Mouse (Mus musculus): ENCODE results near the gene Spock1.

Spock1 gene

DNA sequence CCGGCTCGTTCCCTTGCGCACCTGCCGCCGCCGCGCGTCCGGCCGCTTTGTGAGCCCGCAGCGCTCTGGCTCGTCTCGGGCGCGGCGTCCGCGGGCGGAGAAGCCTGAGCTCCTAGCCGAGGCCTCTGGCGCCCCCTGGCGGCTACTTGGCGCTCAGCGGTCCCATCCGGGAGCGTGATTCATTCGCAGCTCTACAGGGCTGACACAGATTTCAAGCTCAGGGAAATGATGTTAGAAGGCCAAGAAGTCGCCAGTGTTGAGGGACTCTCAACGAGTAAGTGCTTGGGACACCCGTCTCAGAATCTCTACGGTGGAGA is at the start of gene Spock1:
Gene Spock1 (minus strand): TSS at position 67 of the 317 bp plus-strand sequence.
- peak; percentile 93 for DNase-seq

DNA sequence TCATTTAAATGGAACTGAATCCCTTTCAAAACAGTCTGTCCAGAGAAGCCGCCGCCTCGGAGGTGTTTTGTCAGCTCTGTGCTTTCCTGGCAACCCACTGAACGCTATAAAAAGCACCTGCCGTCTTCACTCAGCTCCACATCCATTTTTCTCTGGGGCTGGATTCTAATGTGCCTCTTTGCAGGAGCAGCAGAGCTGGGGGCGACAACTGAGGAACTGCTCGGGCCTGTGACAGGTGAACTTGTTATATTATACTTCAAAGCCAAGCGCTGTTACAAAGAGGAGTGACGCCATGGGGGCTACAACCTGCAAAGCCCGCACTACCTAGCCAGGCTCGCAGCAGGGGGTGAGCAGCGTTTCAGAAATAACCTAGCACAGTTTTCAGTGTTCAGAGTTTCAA is 42.0 kb upstream of the Spock1 start:
- DNase-seq: no peak

DNA sequence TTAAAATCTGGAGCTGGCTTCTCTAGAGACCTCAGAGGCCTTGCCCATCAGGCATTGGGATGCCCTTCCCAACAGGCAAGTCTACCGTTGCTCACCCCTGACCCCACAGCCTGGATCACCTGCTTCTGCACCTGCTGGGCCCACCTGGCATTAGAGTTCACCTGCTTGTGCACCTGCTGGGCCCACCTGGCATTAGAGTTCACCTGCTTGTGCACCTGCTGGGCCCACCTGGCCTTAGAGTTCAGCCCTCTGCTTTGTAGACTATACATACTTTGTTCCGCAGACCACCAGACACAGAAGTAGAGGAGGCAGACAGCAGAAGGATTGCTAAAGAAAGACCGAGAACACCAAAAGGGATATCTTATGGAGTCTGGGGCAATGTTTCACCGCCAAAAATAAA is 41.4 kb upstream of the Spock1 start:
- DNase-seq: no peak

DNA sequence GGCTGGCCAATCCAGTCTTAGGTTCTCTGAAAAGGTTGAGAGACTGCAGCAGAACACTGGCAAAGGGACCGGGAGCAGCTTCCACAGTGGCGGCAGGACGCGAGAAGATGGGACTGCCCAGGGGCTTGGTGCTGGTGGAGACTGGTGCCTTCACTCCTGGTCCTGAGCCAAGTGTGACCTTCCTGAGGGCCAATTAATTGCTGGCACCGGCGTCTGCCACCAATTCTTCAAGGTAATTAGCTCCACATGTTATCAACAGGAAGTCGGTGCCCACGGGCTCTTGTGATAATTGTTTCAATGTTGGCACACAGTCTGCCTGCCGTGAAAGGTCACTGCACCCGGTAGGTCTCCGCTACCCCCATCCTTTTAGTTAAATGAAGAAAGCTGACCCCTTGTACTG is 37.1 kb upstream of the Spock1 start:
- peak; percentile 9 to 20 for DNase-seq

DNA sequence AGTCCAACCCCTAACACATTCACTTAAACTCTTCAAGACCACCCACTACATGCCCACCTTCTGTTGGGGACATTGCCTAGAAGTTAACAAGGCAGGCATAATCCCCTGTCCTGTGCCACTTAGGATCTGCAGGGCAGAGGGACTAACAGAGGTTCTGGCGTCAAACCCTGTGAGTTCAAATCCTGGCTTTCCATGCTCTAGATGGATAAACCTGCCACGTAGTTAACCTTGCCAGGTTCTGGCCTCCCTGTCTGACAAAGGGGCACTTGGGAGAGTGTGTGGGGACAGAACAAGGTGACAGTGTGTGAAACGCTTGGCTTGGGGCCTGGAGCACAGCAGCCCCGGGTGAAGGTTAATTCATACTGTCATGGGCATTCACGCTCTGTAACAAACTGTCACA is 36.3 kb upstream of the Spock1 start:
- no peak for DNase-seq

DNA sequence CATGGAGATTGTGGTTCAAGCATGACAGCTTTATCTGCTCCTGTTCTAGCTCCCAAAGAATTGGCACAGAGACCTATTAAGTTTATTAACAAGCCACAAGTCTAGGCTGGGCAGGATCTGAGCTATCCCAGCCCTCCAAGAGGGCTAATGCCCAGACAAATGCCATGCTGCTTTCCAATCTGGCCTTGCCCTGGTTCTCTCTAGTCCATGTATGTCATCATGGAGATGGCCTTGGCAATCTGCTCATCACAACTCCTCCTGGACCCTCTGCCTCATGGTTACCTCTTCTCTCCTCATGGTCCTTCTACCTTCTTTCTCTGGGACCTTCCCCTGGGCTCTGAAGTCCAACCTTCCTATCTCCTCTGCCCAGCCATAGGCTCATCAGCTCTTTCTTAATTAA is 35.8 kb upstream of the Spock1 start:
- DNase-seq: no peak

DNA sequence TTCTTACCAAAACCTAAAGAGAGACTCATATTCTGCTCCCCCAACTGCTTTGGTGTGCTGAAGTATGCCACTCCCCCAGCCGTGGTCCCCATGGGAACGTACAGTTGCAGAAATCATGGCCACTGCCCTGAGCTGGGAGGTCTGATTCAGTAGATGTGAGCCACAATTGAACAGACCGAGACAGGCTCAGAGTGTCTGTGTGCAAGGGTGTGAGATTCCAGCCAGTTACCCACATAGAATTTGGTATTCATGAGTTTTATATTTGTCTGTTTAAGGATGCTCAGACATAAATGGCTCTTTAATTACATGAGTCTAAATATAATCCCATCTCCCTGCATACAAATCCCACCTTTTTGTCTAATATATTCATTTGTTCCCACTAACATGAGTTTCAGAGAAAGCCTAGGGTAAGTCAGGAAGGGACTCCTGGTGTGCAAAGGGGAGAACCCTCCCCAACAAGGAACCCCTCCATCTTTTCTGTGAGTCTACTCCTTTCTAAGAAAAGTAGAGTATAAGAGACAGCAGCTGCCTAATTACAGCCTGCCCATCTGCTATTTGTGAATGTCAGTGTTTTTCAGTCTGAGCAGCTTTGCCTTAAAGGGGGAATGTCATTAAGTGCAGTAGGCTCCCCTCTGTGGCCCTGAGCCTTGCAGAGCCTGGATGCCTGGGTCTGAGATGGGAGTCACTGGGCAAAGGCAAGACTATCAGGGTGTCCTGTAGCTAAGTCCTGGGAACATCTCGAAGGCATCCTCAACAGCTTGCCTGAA is 29.5 kb upstream of the Spock1 start:
- DNase-seq: no peak

DNA sequence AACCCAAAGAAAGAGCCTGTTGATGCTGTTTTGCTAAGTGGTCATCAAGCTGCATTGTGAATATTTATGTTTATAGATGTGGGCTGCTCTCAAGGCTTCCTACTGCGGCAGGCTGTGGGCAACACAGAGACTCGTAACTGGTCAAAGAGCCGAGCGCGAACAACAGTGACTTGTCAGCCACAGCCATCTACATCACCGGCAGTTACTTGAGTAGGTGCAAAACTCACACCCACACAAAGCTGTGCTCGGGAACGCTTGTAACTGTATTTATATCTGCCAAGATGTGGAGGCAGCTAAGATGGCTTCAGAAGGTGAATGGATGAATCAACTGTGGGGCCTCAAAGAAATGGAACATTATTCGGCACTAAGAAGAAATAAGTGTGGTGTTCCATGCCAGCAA is 23.9 kb upstream of the Spock1 start:
- no peak for DNase-seq

DNA sequence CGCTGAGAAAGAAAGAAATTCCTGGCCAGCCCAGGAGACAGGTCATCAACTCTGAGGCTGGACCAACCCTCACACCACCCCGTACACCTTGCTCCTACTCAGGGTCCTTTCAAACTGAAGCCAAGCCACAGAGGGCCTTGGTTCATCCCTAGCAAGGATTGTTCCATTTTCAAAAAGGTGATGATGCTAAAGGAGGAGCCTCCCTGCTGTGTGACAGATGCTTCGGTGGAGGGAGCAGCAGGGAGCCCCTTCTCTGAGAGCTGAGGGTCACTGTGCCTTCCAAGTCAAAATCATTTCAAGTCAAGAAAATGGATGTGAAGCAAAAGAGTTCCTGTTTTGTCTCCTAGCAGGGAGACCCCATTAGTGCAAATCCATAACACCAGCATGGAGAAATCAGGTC is 23.2 kb upstream of the Spock1 start:
- DNase-seq: no peak

DNA sequence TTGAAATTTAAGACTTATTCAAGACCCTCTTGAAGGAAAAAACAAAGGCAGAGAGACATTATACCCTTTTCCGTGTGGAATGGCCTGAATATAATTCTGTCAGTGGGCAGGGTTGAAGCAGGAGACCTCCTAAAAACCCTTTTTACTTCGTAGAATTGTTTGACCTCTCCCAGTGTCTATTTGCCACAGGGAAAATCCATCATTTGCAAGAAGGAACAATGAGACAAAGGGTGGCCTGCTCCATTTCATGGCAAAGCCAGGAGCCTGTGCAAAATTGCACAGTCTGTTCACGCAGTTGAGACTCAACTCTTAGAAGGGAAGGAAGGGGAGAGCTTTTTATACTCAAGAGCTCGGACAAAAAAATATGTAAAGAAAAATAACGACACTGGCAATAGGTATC is 22.6 kb upstream of the Spock1 start:
- DNase-seq: no peak

DNA sequence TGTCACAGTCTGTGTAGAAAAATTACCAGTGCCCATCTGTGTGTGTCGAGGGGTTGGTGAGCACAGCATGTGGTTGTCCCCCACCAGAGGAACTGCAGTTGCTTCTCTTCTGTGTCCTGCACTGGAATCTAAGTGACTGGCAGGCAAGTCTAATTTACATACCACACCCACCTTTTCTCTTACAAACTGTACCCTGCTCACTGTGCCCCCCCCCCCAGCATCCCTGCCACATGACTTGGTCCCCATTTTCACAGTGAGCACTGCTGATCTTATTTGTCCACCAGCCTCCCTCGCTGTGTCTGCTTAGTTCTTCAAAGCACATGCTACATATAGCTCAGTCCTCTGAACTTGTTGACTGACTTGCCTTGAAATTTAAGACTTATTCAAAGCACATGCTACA is 22.2 kb upstream of the Spock1 start:
- DNase-seq: no peak

DNA sequence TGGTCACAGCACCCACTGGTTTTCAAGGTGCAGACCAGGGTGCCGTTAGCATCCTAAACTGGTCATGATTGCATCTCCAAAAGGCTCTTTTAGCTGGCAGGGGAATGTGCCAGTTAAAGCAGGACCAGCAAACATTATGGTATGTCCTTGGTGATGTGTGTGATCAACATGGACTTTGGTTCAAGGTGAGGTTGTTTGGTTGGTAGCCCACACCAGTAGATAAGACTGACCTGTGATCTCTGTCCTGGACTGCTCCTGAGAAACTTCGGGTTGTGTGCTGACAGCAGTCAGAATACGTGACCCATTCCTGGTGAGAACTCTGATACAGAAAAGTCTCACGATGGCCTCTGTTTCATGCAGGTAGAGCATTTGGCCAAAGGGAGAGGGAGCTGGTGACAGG is 11.8 kb upstream of the Spock1 start:
- DNase-seq: no peak

DNA sequence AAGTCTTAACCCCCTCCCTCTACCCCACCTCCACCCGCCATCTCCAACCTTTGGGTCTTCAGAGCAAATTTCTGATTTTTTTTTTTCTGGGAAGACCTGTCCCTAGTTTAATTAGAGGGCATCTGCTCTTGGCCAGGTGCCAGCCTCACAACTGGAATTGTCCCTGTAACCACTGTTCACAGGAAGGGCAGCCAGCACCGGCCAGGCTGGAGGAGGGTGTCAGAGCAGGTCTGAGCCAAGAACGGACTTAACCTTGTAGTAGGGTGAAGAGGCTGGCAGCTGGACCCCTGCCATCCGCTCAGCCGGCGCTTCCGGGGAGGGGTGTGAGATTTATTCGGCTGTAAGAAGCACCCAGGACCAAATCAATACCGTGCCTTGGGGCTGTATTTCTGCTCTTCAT is 3.0 kb upstream of the Spock1 start:
- peak; percentile 7 to 15 for DNase-seq

DNA sequence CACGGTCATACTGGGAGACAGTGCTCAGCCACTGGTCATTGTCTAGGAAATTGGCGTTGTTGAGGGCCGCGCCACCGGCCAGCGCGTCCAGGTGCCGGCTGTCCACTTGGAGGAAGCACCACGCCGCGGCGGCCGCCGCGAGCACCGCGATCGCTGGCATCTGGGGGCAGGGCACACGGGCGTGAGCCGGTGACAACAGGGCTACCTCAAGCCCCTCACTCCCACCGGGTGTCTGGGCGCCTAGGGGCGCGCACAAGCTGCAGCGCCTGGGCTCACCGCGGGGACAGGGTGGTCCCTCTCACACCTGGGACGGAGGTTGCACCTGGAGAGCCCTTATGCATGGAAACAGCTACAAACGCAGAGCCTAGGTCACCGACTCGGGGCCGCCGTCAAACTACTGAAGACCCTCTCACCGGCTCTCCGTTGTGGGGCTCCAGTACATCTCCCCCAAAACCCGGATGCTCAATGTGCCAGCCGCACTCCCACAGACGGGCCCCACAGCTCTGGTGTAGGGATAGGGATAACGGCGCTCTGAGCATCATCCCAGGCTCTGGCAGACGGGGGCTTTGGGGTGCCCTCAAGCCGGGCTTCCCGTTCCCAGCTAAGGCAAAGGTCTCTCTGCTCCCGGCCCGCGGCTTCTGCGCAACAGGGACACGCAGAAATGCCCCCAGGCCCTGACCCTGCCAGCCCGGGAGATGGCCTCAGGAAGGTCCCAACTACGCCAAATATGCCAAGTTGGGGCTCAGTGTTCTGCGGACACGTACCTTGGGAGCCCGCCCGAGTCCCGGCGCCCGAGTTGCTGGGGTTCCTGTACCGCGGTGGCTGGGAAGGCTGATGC is 485 bp downstream of the Spock1 start:
- peak; percentile 4 to 11 for DNase-seq

DNA sequence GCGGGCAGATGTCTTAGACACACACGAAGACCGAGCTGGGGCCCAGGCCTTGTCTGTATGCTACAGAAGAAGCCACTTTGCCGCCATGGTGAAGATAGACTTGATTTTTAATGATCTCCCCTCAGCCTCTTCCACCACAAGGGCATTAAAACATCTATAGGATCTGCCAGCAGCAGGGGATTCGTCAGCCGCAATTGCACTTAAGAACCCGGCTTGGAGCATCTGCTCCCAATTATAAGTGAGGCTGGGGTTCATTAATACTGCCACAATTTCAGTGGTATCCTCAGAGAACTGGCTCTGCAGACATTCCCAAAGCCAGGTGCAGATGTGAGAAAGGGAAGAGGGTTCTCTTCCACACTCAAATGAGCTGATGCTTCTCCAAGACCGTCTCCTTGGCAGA is 13.5 kb downstream of the Spock1 start:
- no peak for DNase-seq

DNA sequence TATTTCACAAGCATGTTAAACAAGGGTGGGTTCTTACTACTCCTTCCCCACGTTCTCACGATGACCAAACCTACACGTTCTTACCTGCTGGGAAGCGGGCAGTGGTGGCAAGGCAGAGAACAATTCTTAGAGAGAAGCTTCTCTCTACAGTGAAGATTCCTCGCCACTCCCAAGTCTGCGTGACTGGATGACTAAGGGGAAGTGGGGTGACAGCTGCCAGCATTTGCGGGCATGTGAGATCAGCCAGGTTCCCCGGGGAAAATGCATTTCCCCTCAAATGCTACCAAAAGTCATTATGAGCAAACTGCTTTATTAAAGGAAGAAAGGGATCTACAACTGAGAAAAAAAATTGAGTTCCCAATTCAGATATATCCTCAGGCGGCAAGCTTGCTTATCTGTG is 18.4 kb downstream of the Spock1 start:
- DNase-seq: no peak

DNA sequence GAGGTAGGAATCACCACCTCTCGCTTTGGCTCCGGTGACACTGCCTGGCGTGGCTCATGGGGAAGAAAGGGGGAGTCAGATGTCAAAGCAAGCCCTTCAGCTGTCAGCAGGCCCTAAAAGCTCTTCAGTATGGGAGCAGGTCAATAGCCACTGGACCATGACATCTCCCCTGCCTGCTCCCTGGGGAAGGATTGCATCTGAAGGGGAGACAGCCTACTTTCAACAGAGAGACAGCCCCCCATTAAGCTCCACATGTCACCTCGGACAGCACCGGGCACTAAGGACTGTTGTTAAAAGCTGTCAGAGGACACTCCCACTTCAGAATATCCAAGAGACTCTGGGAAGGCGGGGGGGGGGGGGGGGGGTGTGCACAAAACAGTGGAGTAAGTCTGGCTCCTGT is 19.1 kb downstream of the Spock1 start:
- DNase-seq: peak in 1 of 2 experiments; percentile 4

DNA sequence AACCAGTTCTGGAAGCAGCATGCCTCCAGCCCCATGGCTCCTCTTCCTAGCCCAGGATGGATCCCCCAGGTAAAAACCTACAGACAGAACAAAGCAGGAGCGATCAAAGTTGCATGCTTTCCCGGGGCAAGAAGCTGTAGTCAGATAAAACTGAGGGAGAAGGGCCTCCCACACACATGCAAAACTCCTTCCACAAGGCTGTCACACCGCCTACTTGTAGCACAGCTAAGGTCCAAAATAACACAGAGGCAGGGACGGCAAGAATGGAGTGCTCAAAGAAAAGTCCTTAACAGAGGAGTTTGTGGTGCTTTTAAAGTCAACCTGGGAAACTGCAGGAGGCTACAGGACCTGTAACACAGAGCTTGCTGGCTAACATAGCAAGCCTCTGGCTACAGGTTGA is 28.3 kb downstream of the Spock1 start:
- DNase-seq: no peak

DNA sequence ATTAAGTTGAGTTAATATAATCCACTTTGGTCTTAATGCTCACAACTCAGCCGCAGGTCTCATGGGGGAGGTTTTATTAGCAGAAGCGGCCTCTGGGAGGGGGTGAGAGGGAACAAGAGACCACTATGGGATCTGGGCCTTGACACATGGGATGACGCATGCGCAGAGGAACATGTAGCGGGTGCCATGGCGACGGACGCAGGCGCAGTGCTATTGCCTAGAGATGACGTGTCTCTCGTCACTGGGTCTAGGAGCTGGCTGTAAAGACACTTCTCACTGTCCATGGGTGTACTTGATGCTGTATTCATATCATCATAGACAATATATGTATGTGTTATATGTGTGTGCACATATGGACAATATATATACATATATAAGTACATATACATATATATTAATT is 29.3 kb downstream of the Spock1 start:
- peak in 1 of 2 experiments; percentile 5 for DNase-seq

DNA sequence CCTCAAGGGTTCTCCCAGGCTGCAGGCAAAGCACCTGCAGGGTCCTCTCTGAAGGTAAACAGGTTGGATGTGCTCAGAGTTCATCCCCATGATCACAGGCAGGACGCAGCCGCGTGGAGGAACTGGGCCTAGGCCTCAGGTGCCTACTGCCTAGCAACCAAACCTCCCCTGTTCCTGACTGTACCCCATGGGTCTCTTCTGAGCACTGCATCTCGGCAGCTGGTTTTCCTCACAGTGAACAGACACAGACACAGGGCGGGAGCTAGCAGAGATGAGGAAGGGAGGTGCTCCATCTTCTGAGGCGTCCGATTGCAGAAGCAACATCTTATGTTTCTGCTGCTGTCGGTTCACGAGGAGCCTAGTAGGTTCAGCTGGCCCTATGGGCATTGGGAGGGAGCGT is 30.4 kb downstream of the Spock1 start:
- DNase-seq: peak in 1 of 2 experiments; percentile 11

DNA sequence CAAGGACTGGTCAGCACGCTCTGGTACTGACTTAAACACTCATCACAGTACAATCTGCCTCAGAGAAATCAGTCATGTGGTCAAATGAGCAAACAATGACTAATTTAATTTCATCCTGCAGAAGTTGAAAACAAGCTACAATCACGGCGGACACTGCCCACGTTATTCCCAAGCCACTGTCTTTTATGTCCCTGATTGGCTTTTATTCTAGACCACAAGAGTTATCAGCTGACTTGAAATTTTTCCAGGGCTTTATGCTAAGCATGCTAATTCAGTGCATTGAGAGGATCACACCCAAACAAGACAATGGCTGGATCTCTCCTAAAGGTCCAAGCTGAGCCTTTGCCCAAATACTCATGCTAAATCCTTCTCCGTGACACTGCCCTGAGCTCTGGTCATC is 31.2 kb downstream of the Spock1 start:
- no peak for DNase-seq

DNA sequence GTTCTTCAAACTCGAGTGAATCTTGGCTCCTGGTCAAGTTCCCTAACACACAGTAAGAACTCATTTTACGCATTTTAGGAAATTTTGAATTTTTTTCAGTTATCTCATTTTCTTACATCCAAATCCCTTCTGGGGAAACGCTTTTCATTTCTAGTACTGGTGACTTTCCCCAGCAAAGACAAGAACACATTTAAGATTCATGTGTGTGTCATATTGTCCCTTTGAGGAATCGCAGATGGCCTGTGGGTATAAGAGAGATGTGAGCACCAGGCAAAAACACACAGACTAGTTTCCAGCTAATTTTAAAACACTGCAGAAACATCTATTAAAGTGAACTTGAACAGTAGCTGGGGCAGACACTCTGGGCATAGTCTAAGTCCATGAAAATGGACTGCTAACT is 38.1 kb downstream of the Spock1 start:
- DNase-seq: no peak

DNA sequence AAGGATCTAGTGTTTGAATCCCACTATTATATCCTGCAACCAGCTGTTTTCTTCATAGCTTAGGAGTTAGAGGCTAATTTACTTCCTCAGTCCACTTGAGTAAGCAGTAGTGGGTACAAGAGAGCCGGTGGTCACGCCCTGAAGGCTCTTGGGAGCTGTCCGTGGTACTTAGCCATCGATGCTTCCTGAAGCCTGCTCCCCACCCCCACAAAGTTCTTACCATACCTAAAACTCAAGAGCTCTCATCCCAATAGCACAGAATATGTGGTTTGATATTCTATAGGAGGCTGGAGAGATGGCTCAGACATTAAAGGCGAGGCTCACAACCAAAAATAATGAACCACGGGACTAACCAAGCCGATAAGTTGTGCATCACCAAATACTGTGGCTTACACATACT is 40.5 kb downstream of the Spock1 start:
- DNase-seq: peak; percentile 78 to 79

DNA sequence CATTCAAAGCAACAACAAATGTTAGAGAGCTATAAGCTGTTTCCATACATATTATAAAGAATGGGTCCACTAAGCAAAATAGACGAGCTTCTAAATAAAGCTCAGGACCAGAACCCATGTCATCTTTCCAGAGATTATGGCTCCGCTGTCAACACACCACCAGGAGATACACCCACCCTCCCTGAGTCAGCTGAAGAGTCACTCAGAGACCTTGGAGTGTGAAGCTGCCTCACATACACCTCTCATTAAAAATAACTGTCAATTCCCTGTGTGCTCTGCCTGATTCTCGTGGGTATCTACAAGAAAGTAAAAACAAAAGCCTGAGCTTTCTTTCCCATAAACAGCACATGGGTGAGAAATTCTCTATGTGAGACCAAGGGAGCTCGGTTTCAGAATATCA is 43.1 kb downstream of the Spock1 start:
- DNase-seq: no peak

DNA sequence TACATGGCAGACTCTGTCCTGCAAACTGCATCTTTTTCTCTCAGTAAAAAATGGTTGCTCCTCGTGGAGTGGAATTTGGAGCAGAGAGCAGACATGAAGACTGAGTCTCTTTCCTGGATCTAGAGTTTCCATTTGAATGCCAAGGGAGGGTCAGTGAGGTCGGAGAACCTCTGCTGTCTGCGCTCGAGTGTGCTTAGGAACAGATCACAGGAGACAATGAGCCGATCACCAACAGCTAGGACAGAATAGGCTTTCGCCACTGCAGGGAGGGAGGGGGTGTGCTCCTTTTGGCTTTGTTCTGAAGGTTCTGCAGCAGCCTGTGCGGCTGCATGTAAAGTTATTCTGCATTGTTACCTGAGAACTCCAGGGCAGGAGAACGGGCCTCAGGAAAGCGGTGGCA is 49.6 kb downstream of the Spock1 start:
- no peak for DNase-seq

Measured in kidney, postnatal 4 days (tissue).